Mouse (Mus musculus) layer of hippocampus, adult 18-20 months (tissue): ENCODE results near the gene Gfod2. TPM values are rescaled to one million over a fixed set of nuclear protein-coding genes. Genes with fewer than 3 reads are reported as not detected.

ENCODE experiments used
- DNase-seq, 2 experiments: peaks; one replicate each; pipeline ENCODE4 v3.0.0; 2022; ENCODE audit warnings: low spot score in 2 of 2
- total RNA-seq, 2 experiments: library from RNA; stranded (reverse); gene quantifications; 2 replicates each; pipeline ENCODE4 v1.2.3; 2021

Gene Gfod2
- total RNA-seq, 2 experiments from 2014 or later: 19.0 to 23.3 TPM

DNA sequence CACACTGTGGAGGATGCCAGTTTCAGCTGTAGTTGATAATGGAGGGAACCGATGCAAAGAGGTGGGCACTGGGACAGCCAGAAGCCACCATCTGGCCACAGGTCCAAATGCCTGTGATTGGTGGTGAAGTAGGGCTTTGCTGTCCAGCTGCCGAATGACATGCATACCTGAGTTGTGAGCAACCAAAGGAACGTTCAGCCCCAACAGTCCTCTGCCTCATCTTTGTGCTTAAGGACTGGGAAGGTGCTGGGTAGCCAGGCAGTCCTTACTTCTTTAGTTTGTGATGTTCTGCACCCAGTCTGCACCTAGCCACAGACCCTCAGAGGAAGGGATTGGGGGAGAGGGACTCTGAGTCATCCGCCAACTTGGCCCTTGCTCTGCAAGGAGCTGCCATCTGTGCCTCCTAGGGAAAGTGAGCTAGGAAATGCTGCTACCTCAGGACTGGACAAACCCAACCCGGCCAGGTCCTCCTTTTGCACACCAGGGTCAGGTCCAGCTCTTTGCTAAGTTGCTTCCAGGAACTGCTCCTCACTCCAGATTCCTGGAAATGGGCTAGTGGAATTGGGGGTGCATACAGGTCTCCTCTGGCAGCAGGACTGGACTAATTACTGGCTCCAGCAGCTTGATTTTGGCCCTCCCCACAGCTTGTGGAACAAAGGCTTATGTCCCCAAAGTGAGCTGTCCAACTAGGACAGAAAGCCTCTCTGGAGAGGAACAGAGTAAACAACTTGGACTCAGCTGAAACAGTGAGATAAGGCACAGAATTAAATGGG is 10.2 kb upstream of the Gfod2 start:
- no peak for DNase-seq

DNA sequence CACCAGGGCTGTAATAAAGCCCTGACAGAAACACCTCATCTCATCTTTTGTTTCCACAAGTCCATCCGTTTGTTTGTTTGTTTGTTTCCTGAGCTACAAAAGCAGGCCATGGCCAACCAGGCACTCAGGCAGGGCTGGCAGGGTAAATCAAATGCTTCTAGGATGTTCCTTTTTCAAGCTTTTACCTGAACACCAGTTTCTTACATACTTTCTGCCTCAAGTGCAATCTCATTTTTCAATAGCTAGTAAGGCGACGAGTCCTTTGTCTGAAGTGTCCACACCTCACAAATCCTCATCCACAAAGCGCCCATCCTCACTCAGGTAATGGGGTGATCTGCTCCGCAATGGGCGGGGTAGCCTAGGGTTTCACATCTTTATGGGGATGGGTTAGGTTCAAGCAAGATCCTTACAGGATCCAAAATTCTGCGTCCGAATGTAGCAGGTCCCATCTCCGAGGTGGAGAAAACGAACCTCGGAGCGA is 628 bp downstream of the Gfod2 start:
- no peak for DNase-seq

DNA sequence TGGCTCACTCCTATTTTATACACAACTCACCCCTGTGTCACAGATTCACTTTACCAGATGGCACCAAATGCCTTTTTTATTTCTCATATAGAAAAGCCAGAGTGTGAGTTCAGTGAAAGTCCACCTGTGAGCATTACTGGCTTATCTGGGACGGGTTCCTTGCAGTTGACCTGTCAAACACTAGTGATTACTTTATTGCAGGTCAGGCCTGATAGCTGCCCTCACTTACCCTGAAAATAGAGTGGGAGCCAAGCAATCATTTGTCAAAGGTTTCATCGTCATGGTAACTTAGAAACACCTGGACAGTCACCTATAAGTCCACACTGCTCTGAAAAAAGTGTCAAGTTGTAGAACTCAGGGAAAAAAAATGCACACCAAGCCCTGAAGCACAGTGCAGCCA is 3.8 kb downstream of the Gfod2 start:
- no peak for DNase-seq

DNA sequence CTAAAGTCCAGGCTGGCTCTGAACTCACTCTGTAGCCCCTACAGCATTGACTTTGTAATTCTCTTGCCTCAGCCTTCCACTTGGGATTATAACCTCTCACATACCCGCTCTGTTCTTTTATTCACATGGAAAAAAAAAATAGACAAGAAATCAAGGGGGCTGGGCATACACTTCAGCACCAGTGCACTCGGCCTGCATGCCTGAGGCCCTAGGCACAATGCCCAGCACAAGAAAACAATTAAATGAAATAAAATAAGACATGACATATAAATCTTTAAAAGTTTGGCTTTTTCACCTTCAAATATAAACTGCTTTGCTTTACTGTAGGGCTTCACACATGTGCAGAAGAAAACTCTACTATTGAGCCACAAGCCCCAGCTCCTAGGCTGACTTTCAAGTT is 4.5 kb downstream of the Gfod2 start:
- no peak for DNase-seq

DNA sequence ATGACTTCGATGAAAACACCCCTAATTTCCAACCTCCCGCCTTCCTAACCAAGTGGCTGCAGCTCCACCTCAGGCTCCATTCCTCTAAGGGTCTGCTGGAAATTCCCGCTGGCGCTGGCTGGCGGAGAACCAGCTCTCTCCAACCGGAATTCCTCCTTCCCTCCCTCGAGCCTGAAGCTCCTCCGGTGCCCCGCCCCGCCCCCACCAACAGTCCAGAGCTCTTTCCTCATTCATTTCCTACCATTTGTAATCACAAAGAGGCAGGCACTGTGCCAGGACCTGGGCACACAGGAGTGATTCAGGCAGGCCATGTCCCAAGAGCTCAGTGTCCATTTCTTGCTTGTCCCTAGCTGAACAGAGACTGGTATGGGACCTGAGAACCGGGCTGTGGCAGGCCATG is 7.9 kb downstream of the Gfod2 start:
- DNase-seq: peak in 1 of 2 experiments; percentile 27

DNA sequence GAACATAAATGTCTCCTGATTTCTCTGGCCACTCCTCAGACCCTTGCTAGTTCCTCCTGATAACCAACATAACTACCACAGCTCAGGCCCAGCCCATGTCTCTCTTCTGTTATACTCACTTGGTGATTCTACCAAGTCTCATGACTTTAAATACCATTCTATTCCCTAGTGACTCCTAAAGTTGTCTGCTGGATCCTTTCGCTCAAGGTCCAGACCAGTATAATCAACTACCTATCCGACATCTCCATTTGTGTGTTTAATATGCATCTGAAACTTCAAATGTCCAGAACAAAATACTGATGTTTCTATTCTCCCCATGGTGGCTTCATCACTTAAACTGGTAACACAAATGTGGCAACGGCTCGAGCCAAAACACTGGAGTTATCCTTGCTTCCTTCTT is 15.2 kb downstream of the Gfod2 start:
- no peak for DNase-seq

DNA sequence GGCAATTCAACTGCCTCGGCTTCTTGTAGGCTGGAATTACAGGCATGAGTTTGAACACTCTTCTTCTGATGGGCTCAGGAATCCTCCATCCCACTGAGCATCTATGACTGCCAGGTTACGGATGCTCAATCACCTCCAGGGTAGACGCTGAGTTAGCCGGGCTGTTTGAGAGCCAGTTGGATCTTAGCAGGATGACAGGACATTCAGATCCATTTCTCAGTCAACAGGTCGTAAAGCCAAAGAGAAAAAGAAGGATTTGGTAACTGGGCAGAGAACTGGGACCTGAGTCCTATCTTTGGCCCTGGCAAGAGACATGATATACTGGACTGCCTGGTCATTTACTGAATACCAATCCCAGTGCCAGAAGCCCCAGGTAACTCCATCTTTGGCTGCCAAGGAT is 19.2 kb downstream of the Gfod2 start:
- DNase-seq: no peak

DNA sequence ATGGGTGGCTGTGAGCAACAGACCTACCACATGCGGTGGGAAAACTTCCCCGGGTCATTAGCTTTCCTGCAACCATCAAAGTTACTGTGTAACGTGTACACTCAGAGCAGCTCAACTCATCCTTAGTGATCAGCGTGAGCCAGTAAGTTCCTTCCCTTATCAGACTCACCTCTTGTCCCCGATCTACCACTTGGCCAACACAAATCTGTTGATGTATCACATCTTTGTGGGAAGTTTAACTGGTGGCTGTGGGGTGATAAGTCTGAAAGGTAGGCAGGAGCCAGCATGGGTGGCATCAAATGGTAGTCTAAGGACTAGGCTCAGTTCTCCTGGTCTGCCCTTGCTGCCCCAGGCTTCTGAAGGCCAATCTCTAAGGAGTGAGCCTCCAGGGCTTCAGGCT is 26.3 kb downstream of the Gfod2 start:
- DNase-seq: no peak

DNA sequence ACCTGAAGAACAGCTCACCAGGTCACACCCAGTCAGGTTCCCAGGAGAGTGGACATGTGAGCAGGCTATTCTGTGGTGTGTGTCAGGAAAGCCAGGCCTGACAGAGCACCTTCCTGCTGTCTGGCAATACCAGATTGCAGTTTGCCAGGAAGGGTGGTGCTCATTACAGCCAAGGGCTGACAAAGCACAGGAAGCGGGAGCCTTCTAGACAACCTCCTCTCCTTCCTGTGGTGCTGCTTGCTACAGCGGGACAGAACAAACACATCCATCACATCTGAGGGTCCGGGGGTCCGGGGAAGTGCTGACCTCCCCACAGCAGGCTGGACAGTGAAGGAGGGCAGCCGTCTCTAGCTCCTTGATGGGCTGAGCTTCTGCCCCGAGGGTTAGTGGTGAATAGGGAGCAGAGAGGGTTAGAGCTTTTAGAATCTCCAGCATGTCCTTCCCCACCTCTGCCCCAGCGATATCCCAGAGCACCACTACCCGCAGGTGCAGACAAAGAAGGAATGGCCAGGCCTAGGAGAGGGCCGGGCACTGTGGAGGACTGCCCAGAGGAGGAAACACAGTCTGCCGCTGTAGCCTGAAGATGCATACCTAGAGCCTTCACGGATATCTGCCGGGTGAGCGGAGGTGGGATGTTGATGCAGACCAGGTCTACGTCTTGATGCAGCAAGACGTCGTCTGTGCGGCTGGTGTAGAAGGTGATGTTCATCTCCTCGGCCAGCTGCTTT is 30.9 kb downstream of the Gfod2 start:
- DNase-seq: no peak

DNA sequence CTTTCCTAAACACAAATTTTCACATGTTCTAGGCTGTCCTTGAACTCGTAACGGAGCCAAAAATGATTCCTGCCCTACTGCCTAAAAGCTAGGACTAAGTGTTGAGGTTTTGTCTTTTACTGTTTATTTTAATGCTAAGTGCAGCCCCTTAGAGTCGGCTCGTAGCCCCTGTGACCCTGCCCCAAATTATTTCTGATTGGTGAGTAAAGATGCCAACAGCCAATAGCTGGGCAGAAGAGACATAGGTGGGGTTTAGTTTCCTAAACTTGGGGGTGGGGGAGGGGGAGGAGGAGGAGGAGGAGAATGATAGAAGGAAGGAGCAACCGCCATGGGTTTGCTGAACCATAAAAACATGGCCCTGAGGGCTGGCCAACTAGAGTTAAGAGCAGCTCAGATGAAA is 32.7 kb downstream of the Gfod2 start:
- no peak for DNase-seq

DNA sequence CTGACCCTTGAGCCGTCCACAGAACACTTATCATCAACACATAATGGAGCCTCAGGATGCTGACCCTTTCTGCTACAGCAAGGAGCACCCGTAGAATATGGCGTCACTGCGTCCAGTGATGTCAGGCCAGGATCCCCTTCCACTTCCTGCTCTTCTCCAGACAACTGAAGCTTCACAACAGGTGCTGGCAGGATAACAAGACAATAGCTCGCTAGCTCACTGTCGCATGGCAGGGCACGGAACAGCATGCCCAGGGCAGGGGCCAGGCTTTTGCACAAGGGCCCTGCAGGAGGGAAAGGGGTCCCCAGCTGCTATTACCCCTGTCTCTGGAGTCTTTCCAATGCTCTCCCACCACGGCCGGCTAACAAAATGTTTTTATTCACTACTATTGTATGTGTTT is 35.6 kb downstream of the Gfod2 start:
- DNase-seq: no peak

DNA sequence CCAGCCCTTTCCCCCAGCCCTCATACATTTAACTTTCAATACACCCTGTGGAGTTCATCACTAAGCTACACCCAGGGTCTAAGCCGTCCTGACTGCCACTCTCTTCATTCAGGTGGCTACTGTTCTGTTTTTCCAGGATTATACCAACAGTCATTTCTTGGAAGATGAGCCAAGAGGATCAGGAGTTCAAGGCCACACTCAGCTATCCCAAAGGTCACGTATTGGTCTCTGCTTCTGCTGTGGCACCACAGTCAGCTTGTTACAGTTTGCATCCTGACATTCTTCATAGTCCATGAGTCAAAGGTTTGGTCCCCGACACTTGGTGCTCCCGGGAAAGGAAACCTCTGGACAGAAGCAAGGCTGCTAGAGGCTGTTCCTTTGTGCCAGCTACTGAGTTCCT is 38.8 kb downstream of the Gfod2 start:
- no peak for DNase-seq

DNA sequence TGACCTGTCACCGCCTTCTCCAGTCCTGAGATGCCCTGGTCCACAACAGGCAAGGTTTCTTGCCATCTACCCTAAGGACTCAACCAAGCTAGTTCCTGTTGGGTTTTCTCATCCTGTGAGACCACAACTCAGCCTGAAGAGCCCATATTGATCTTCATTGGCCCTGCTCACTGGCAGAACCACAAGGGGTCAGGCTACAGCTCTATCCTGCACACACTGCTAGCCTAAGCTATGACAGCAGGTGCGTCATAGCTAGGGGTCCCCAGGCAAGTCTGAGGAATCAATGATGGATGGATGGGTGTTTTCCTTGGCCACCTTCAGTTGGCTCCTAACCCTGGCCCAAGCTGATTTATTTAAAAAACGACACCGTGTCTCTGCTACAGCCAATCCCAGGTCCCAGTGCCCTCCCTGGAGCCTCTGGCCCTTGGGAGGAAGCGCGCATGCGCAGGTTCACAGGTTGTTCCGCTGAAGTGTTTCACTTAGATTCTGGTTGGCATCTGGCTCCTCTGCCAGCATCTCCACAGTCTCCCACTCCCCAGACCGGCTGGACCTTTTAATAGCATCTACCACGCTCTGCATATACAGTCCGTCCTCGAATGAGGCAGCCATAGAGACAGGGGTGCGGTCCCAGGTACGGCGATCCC is 42.0 kb downstream of the Gfod2 start:
- no peak for DNase-seq

DNA sequence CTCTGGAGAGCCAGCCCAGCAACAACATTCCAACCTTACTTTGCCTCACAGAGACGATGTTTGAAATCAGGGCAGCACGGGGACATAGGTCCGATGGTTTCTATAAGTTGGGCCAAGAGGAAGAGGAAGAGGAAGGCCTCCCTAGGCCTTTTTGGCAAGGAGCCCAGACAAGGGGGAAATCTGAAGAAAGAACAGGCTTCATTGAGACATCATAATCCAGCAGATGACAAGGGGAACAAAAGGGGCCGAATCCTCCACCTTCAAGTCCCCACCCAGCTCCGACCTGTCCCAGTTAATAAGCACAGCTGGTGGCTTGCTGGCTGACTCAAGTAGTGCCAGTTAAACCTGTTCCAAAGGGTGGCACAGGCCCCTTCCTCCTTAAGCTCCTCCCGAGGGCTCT is 43.4 kb downstream of the Gfod2 start:
- no peak for DNase-seq

DNA sequence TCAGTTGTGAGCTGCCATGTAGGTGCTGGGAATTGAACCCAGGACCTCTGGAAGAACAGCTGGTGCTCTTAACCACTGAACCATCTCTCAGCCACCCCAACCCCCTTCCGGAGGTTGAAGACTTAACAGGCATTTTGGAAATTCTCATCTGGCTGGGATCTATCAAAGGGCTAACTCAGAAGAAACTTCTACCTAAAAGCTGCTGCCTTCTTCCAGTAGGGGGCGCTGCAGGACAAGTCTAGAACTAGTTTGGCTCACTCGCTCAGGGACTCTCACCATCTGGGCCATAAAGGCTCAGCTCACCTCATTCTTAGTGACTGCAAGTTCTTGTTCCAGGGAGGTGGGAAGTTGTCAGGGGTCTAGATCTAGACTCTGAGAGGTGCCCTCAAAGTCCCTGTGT is 44.3 kb downstream of the Gfod2 start:
- DNase-seq: peak; percentile 68 to 88

DNA sequence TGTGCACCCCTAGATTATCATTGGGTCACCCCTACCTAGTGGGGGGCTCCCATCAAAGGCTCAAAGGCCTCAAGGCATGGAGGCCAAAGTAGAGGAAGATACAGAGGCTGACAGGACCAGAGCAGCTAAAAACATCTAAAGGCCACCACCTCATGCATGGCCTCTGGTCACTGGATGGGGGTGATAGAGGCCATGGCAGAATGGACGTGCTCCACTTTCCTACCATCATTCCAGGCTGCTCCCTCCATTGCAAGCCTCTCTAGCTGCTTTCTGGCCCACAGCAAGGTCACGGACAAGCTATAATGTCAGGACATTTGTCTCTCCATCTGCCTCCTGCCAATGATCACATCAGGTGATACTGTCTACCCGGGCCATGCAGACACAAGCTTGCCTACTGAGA is 46.2 kb downstream of the Gfod2 start:
- DNase-seq: no peak

DNA sequence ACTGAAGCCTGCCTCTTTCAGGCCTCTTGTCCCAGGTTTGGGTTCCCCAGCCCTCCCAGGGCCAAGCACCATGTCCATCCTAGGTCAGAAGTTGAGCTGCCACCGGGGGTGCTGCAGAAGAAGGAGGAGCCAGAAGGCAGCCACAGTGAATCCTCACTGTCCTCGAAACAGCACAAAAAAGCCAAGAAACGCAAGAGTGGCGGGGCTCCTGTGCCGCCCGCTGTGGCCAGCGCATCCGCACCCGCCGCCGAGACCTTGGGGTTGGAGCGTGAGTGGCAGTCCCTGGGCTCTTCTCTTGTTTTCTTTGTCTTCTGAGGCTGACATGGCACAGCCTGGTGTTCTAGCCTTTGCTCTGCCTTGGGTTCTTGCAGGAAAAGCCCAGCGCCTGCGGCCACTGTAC is 49.1 kb downstream of the Gfod2 start:
- no peak for DNase-seq

DNA sequence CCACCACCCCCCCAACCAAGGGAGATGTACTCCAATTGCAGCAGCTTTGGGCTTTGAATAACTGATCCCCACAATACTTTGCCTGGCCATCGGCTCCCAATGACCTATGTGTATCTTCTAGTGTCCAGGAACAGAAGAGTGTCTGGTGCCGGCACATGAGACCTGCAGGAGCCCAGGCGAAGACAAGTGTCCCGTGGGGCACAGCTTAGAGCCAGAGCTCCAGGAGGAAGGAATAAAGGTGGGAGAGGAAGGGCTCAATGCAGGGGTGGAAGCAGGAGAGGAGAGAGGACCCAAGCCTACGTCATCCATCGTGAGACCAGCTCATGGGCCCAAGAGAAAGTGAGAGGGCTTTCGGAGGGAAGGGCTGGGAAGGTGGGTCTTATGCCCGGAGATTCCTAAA is 49.8 kb downstream of the Gfod2 start:
- no peak for DNase-seq

DNA sequence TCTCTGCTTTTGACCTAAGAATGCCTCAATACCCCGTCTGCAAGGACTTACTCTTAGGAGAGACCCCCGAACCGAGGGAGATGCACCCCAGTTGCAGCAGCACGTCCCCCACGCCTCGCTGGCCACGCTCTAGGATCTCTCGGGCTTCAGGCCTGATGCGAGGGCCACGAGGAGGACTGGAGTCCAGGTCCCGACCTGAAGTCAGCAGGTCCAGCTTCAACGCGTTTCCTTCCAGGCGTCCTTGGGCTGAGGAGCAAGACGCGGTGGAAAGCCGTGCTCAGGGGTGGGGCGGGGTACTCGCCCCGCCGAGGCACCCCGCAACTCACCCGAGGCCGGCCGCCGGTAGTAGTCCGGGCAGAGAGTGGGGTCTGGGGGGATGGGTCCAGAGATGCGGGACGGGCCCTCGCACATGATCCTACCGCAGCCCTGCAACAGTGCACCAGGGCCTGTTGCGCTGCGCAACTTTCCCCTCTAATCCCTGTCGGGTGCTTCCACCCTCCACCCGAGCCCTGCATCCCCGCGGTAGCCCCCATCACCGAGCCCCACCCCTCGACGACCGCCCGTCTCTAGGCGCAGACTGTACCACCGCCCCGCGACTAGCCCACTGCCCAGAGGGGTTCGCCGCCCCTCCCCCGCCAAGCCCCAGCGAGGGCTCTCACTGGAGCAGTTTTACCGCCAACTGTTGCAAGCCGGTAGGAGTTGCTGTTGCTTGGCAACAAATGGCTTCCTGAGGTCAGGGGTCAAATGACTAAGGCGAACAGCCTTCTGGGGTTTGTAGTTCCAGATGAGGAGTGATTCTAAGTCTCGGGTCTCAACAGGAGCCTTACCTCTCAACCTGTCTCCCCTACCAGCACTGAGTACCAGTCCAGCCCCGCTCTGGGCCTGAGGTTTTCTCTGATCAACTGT is 50.7 kb downstream of the Gfod2 start, which contains the start of the genes 4933405L10Rik and Enkd1:
Gene 4933405L10Rik (plus strand): TSS at position 158 of the 906 bp plus-strand sequence.
Gene Enkd1 (minus strand): TSS at position 713 of the 906 bp plus-strand sequence.
- DNase-seq: peak; percentile 81 to 94

DNA sequence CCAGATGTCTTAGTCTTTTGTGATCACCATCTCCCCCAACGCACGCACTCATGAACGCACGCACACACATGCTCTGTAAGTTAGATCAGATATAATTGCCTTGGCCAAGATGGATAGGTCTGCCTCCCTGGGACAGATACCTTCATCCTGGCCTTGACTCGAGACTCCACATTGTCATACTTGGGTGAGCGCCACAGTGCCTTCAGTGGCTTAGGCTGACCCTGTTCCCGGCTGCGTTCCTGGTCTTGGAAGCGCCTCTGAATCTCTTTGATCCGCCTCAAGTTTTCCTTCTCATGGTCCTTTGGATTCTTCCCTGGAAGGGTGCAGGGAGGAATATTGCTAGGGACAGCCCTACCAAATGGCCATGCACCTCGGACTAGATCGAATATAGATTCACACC is 52.0 kb downstream of the Gfod2 start:
- no peak for DNase-seq

DNA sequence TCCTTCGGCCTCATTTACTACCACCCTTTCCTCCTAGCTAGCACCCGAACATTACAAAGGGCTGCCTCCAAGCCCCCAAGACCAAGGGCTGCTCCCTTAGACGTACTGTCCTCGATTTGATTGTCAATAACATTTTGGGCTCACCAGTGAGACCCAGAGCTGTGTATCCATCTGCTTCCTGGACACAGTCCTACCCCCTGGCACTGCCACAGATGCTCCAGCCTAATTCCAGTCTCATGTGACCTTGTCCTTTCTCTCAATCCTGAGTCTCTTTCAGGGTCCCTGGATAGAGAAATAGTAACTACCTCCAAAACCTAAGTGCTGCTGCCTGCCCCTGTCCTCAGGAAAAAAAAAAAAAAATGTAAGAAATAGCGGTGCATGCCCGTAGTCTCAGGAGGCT is 53.5 kb downstream of the Gfod2 start:
- no peak for DNase-seq
